Mouse (Mus musculus) mouse embryonic stem cell (cell line): Measurements from ENCODE around the gene Sh3bp1.
"Not testable (repeated sequence)": the region's sequence is repeated elsewhere in the genome, so short reads cannot be mapped to it uniquely, and the experiment has no call there.

Experiments used
- in situ Hi-C, 2 experiments: fragments of 300-500 bp; cut with MboI; formaldehyde crosslinking; loops; 1 replicate in 1 of 2; 3 replicates in 1 of 2; pipeline ENCODE4 v1.14.3; 2019 to 2020; ENCODE audit warnings: low sequenced_read_pairs in 2 of 2, low pct_unique_long_range_greater_than_20kb in 1 of 2, mixed read lengths in 1 of 2; ENCODE audit not compliant: unreplicated experiment in 1 of 2

The Sh3bp1 gene

DNA sequence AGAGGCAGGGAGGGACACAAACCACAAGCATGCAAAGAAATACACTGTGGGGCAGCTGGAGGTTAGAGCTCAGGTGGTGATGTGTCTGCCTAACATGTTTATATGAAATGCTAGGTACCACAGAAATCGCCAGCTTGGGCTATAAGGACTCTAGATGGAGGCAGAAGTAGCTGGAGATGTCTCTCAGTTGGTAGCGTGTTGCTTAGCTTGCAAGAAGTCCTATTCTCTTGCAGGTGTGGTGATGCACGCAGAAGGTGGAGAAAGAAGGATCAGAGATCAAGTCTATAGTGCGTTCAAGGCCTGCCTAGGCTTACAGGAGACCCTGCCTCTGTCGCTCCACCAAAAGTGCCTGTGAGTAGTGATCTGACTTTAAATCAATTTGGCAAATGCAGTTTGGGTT, 24.0 kb upstream of the Sh3bp1 start:
- in situ Hi-C loops = no loop called here

DNA sequence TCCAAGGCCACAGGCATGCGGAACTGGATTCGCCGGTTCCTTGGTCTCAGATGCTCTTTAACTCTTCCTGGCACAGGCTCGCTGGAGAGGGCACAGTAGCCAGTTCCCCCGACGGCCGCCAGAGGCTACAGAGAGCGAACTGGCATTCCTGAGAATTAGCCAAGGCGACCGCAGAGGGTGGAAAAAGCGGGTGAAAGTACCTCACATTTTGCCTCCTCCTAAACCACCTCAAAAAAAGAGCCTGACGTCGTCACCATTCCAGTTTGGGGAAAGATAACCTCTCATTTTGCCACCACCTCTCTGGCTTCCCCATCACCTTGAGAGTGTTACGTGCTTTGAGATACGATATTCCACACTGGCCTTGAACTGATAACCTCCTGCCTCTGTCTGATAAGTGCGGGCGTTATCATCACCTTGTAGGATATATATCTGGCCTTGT, 23.3 kb upstream of the Sh3bp1 start:
- in situ Hi-C loops = no loop called here

DNA sequence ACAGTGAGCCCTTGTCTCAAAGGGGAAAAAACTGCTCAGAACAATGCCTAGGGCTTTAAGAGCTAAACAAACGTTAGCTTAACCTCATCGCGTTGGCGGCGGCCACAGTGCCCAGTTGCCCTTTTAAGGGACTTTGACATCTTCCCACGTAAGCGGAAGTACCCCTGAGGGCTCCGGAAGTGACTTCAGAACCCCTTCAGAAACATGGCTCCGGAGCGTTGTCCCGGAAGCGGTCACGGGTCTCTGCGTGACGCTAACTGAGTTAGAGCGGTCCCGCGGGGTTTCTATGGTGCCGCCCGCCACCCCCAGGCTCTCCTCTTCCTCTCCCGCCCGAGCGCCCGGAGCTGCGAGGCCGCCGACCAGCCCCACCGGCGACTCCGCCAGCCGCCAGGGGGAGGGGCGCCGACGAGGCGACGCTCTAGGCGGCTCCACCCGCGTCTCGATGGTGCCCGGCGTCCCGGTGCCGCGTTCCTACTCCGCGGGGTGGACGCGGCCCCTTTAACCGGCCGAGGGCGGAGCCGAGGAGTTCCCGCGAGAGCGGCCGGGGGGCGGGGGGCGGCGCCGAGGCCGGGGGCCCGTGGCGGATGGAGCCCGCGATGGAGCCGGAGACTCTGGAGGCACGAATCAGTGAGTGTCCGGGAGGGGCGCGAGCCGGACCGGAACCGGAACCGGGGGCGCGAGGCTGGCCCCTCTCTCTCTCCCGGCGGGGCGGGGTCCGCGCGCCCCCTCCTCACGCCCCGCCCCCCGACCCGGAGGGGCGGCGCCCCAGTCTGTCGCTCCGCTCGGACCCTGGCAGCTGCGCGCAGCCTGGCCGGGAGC, 22.4 kb upstream of the Sh3bp1 start, which contains the start of gene Gga1:
Gene Gga1 (plus strand): TSS at position 200 of the 819 bp plus-strand sequence.
- in situ Hi-C loops = no loop called here

DNA sequence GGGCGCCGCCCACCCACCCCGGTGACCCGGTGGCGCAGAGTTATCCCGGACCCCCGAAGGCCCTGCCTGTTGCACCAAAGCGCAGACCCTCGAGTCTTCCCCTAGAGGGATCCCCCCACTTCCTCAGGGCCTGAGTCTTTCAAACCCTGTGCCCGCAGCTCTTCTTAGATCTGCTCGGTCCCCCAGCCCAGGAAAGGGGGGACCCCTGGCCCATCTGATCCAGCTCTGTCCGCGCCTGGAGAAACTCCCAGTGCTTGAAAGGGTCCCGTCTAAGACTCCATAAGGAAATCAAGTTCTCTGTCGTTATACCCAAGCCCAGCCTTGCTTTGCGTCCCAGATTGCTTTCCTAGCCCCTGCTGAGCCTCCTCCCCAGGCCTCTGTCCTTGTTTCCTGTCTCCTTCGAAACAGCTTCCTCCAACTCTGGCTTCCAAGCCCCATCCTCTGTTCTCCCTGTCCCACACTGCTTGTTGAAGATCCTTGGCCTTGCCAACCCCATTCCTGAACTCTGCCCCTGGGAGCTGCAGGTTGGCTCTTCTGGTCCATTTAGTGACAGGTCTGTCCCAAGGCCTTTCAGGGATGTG, 21.7 kb upstream of the Sh3bp1 start:
- in situ Hi-C loops = no loop called here

DNA sequence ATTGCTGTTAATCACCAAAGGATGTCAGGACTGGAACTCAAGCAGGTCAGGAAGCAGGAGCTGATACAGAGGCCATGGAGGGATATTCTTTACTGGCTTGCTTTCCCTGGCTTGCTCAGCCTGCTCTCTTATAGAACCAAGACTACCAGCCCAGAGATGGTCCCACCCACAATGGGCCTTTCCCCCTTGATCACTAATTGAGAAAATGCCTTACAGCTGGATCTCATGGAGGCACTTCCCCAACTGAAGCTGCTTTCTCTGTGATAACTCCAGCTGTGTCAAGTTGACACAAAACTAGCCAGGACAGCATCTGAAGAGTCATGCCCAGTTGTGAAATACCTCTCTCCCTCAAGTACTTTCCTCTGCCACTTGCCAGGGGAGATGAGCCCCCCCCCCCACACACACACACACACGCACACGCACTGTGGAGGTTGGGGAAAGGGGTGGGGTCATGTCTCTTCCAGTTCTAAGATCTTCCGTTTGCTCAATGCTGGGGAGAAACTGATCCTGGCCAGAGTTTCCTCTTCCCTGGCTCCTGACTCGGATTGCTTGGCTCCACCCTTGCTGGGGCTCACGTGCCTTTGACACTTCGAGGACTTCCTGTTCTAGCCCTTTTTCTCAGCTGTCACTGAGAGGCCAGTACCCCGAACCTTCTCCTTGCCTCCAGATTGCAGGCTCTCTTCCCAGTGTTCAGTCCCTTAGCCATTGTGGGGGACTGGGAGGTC, 20.6 kb upstream of the Sh3bp1 start:
- in situ Hi-C loops = not testable (repeated sequence)

DNA sequence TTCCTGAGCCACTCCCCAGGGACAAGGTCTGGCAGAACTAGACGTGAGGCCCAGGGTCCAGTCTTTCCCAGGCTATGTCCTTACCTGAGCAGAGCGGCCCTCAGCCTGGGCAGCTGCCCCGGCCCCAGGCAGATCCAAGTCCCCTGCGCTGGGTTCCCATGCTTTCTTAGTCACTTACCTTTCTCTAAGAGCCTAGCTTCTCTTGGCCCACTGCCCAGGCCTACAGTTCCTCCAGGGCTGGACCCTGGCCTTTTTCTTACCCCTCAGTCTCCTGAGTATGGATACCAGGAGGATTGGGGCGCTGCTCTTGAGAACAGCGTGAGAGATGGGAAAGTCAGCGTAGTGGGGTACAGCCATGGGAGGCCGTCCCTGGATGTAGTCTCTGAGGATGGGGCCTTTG, 19.1 kb upstream of the Sh3bp1 start:
- in situ Hi-C loops = no loop called here

DNA sequence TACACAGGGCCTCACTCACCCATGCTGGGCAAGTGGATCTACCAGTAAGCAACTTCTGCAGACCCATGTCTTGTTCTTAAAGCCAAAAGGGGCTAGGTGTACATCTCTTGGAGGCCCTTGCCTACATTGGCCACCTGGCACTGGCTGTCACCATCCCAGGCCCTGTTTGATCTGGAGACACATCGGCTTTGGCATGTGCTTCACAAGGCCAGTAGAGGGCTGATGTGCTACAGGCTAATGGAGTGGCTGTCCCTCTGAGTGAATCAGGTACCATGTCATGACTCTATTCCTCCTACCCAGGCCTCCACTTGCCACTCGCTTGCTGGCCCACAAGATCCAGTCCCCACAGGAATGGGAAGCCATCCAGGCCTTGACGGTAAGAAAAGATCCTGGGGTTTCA, 17.7 kb upstream of the Sh3bp1 start:
- in situ Hi-C loops = no loop called here

DNA sequence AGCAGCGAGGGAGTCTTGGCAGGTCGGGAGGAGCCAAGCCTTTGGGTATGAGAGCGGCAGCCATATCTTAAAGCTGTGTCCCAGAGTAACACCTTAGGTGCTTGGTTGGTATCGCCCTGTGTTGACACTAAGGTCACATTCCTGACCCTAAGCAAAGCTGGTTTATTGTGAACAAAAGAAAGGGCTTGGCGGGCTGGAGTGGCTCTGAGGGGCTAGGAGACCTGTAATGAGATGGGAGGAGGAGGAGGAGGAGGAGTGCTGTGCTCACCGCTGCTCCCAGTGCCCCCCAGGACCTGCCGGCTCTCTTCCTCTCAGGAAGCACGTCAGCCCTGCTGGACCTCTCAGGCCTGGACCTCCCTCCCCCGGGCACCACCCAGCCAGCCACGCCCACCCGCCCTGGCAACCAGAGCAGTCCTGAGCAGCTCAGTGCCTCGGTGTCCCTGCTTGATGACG, 10.1 kb upstream of the Sh3bp1 start:
- in situ Hi-C loops = no loop called here

DNA sequence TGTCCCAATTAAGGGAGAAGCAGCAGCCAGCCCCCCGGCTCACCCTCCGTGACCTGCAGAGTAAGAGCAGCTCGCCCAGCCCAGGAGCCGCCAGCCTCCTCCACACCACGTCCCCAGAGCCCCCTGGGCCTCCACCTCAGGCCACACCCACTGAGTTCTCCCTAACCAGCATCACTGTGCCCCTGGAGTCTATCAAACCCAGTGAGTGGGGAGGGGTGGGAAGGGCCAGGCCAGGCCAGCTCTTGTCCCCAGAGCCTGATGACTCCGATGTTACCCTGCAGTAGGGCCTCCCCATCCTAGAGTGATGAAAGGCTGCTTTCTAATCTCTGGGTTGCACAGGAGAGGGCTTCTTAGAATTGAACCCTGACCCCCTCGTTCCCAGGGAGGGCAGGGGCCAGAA, 7.1 kb upstream of the Sh3bp1 start:
- in situ Hi-C loops = no loop called here

DNA sequence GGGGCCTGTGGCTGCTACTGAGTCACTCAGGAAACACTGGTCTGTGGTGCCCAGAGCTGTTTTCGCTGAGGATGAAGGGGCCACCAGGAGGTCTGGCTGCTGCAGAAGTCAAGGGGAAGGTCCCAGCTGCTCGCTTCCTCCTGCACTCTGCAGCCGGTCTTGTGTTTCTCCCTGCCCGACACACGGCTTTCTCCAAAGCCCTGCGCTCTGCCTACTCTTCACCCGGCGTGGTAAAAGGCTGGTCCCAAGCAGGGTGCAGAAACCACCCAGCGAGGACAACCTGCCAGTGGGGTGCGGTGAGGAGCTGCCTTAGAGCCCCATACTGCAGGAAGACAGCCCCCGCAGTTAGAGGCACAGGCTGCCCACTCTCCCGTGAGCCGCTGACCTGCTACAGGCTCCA, 4.8 kb upstream of the Sh3bp1 start:
- in situ Hi-C loops = no loop called here

DNA sequence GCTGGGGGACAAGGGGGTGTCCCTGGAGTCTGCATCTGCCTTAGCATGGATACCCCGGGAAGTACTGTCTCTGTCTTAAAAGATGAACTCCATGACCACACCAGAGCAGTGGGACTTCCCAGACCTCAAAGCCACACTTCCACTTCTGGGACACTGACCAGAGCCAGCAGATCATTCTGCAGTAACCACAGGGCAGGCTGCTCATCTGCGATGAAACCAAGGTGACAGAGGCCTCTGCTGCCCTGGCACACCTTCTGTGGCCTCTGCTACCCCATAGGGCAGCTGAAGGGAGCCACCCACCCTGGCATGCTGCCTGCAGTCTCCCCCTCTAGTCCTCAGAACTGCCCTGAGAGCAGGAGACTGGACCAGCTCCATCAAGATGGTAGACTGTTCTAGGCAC, 3.8 kb upstream of the Sh3bp1 start:
- in situ Hi-C loops = no loop called here

DNA sequence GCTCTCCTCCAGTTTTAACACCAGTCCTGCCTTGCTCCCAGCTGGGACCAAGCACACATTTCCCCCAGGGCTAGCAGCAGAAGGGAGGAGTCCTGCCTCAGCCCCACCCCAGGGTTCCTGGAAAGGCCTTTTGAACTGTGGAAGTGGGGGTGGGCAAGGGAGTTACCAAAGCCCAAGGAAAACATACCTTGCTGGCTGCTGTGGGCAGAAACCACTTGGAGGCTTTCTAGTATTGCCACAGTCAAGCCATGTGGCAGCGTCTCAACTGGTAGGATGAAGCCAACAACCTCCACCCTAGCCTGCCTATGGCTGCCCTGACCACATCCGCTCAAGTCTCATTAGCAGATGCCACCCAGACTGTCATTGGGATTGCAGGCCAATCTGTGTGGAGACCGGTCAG, 3.4 kb upstream of the Sh3bp1 start:
- in situ Hi-C loops = no loop called here

DNA sequence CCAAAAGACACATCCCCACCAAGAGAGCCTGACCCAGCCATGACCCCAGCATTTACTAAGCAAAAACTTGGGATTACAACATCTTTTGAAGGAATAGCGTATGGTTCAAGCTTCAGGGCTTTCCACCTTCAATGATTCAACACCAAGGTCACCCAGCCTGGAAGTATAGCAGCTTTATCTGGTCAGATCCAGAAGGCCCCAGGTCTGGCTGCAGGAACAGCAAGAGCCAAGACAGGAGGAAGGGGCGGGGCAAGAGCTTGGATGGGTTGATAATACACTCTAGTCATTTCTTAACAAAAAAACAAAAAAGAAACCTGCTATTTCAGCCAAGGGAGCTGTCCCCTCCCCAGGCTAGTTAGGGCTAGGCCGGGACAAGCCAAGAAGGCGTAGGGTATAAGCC, 2.1 kb upstream of the Sh3bp1 start:
- in situ Hi-C loops = no loop called here

DNA sequence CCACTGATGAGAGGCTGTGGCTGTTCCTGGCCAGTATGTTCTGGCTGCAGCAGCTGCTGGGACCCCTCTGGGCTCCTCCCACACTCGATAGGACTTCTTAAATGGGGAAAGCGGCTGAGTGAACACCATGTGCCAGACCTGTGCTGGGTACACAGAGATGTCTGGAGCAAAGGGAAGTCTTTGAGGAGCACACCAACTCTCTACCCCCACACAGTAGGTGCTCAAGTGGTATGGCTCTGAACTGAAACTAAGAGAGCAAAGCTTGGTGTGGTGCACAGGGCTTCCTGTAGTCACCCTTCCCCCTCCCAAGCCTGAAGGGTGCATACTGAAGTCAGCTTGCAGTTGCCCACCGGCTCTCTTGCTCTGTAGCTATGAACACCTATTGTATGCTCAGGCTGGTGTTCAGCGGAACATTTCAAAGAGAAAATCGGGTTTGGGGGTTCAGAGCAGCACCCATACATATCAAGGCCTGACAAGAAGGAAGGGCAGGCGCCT, 1.0 kb upstream of the Sh3bp1 start:
- in situ Hi-C loops = no loop called here

DNA sequence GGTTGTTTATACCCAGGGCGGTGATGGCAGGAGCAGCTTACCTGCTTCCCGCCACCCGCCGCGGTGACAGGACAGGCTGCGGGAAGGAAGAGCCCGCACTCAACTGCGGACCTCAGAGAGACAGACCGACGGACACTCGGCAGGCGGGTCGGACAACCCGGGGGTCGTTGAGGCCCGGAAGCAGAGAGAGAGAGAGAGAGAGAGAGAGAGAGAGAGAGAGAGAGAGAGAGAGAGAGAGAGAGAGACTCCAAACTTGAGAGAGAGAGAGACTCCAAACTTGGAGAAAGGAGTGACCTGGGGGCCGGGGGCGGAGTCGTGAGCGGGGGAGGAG, 194 bp upstream of the Sh3bp1 start, which contains the start of gene Gm49510:
Gene Gm49510 (plus strand): TSS at position 259 of the 331 bp plus-strand sequence.
- in situ Hi-C loops = no loop called here

DNA sequence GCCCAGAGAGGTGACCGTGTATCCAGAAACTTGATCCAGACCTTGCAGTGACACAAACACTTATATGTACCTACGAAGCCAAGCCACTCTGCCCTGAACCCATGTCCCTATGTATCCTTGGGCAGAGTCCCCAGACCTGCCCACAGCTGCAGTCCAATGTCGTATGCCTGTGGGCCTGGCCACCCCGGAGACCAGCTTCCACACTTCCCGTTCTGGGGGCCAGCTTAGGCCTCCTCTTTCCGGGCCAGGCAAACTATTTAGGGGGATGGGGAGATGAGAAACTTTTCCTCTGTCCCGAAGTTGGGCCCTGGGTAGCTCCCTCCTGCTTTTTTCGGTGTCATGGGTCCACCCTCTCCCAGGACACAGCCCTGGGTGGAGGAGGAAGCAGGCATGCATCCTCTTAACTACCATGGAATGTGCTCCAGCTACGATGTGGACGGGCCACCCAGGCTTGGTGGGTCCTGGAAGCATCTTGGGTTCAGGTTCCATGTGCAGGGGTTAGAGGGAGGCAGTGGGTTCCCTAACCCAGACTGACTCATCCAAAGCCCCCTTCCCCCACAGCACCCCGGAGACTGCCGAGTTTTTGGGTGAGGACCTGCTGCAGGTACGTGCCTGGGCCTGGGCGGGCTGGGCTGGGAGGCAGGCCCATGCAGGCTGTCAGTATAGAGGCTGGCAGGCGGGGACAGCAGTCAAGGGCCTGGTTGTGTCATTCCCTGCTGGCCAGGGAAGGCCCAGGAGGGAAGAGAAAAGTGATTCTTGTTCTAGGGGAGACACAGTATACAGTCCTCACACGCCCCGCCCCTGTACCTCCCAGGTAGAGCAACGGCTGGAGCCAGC, 1.2 kb downstream of the Sh3bp1 start:
- in situ Hi-C loops = no loop called here

DNA sequence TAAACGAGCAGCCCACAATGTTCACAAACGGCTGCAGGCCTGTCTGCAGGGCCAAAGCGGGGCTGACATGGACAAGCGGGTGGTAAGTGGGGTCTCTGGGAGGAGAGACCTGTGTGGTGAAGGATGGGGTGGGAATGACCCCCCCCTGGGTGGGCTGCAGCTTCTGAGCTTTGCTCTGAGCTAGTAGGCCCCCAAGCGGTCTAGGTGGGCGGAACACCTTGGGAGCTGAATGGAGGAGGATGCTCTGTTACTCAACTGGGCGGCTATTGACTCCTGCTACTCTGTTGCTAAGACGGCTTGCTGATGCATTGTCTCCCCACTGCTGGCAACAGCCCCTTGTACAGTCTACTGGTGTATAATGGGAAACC, 1.8 kb downstream of the Sh3bp1 start:
- in situ Hi-C loops = no loop called here

DNA sequence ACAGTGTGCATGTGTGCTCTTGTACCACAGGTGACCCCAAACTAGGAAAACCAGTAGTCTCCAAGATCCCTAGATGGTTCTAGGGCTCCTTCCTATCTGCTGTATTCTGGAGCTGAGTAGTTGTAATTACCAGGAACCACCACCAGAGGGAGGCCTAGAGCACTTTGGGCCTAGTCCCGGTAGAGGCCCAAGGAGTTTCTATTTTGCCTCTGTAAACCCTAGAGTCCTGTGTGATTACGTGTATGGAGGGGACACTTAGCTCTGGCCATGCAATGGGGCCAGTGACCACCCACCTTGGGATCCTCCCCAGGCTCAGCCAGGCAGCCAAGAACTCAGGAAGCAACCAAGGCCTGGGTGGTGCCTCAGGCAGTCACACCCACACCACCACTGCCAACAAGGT, 3.7 kb downstream of the Sh3bp1 start:
- in situ Hi-C loops = no loop called here

DNA sequence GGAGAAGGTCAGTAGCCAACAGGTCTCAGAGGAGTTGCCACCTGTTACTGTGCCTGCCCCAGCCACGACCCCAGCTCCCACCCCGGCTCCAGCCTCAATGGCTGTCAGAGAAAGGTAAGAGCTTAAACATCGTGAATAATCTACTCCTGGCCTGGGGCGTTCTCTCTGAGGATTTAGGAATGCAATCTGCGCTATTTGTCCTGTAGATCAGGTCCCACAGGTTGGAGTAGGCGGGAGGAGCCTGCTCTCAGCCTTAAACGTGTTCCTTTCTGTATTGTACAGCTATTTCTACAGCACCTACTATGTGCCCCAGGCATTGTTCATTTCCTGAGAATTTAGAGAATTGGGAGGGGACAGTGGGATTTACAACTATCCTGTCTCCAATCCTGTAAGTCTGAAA, 8.8 kb downstream of the Sh3bp1 start:
- in situ Hi-C loops = no loop called here
